Mouse (Mus musculus): ENCODE data around the gene Mcat.

- TF ChIP-seq CTCF (IDR thresholded peaks at IDR 0.05; ENCODE audit: borderline replicate concordance, insufficient read depth, low read depth, low read length) (no peak), POLR2A (IDR thresholded peaks at IDR 0.05; ENCODE audit: borderline replicate concordance, insufficient read depth, low read length) (no peak)
Observed at GRCm38 (mm10) chr15:83606700-83607099, 43.1 kb upstream of the Mcat start.
